Mouse (Mus musculus): ENCODE measurements around the gene Cdc42bpg.

DNA sequence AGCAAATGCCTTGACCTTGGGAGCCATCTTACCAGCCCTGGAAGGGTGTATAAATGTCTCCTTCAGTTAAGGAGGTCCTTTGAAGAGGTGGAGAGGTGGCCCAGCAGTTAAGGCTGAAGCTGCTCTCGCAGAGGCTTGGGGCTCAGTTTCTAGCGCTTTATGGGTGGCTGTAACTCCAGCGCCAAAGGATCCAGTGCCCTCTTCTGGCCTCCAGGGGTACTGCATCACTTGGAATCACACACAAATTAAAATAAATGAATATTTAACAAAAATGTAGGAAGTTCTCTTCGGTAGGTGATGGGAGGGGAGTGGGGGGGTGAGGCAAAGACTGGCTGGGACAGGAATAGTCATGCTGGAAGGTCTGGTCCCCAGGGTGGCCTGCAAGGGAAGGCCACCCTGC, 45.3 kb upstream of the Cdc42bpg start:
- TF ChIP-seq CTCF (IDR thresholded peaks at IDR 0.05; ENCODE audit: low read depth, low read length) (peak; percentile 55), POLR2A (IDR thresholded peaks at IDR 0.05; ENCODE audit: extremely low read depth, insufficient read depth, low read length) (no peak)
